ENCODE assay signal across 8 mouse cellular contexts in the genomic region with DNA sequence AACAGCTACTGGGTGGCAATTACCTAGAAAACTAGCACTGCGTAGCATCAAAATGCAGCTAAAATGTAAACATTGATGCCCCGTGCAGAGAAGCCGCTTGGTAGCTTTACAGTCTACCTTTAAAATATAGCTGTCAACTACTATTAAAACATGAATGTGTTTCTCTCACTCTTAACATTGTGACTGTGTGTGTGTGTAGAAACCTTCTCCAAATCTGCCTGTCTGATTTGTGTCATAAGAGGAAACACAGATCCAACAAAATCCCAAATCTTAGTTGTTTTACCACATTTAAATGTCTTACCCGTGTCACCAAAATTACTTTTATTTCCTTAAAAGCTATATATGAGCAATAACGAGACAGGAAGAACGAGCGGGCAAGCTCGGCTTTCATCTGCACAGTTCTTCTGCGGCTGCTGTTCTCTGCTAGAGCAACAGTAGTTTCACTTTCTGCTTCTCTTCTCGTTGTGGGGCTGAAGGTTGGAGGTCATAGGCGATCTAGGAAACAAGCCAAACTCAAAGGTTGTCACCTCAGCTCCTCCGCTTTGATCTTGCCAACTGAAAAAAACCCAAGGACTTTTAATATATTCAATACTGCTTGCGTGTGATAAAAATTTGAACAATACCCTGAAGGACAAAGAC. TPM values are rescaled to one million over a fixed set of nuclear protein-coding genes. Genes with fewer than 3 reads are reported as not detected.
DNase-seq lines count a peak whose midpoint lies in the region; ATAC-seq and TF ChIP-seq lines count a peak whose summit lies in the region.

No protein-coding gene starts in this region.

- no peak for TF ChIP-seq CTCF in MEL (IDR thresholded peaks at IDR 0.05 in 2 of 3, conservative IDR thresholded peaks at IDR 0.05 in 1 of 3; ENCODE audit: control insufficient read depth in 1 of 3, insufficient read depth in 1 of 3, low read depth in 2 of 3, low read length in 3 of 3, poor library complexity in 1 of 3, severe bottlenecking in 1 of 3)

- no peaks in the 10 kb centered on the region for H3K9me3 ChIP-seq in erythroblast, embryonic 14.5 days (ENCODE audit: control insufficient read depth, low read length)
- H3K9me3 ChIP-seq in MEL (replicated peaks; ENCODE audit: insufficient read depth, low read length): no peaks in the 10 kb centered on the region
- no peaks in the 10 kb centered on the region for H3K9me3 ChIP-seq in limb, embryonic 15.5 days

- ATAC-seq in erythroblast, adult 5-6 weeks (replicated peaks; ENCODE audit: low FRiP score, poor library complexity, severe bottlenecking): no peak
- ATAC-seq in limb, embryonic 15.5 days (ENCODE audit: insufficient number of reproducible peaks, low FRiP score, low TSS enrichment, low read depth): no peak

- peaks cover 9% of the 10 kb centered on the region for H3K27me3 ChIP-seq in erythroblast, embryonic 14.5 days (ENCODE audit: control insufficient read depth)
- H3K27me3 ChIP-seq in MEL (ENCODE audit: control insufficient read depth in 1 of 2, insufficient read depth in 2 of 2, low read length in 2 of 2): no peaks in the 10 kb centered on the region; a peak in 1 of 4 replicates
- H3K27me3 ChIP-seq in limb, embryonic 15.5 days: 0 out of 2 replicates have a peak, but pooled peaks cover 7% of the 10 kb centered on the region

- H3K4me2 ChIP-seq in limb, embryonic 15.5 days: peak overlapping the region; percentile 34

- peak overlapping the region; percentile 25; the same call in 1 of the 2 replicates for H3K9ac ChIP-seq in MEL (ENCODE audit: control insufficient read depth, low read depth, low read length, poor library complexity, severe bottlenecking)
- no peak overlapping the region for H3K9ac ChIP-seq in limb, embryonic 15.5 days

- DNase-seq in MEL (ENCODE audit: low read depth, low spot score): peak; percentile 42
- peak; percentile 57 to 62 for DNase-seq in heart, postnatal 10 days
- DNase-seq in naive thymus-derived CD4-positive, alpha-beta T cell, adult 2 months (ENCODE audit: low read depth): peak; percentile 90
- no peak for DNase-seq in right cerebral cortex, postnatal 36 days (ENCODE audit: low spot score in 2 of 2)
- no peak for DNase-seq in layer of hippocampus, adult 9-10 months (ENCODE audit: low spot score)

- H3K4me3 ChIP-seq in erythroblast, embryonic 14.5 days (replicated peaks): peak overlapping the region; percentile 6
- H3K4me3 ChIP-seq in MEL (ENCODE audit: control insufficient read depth in 1 of 2, insufficient read depth in 1 of 2, low read depth in 2 of 2, low read length in 2 of 2): peak overlapping the region; percentile 59 to 69
- peak overlapping the region; percentile 22 for H3K4me3 ChIP-seq in limb, embryonic 15.5 days

- intact Hi-C loops in heart, postnatal 10 days (cut with DNase I): no loop called here

- H3K36me3 ChIP-seq in erythroblast, embryonic 14.5 days (ENCODE audit: control insufficient read depth): no peaks in the 10 kb centered on the region
- H3K36me3 ChIP-seq in MEL (ENCODE audit: control insufficient read depth in 1 of 2, insufficient read depth in 2 of 2, low read length in 2 of 2): no peaks in the 10 kb centered on the region
- no peaks in the 10 kb centered on the region for H3K36me3 ChIP-seq in limb, embryonic 15.5 days

- no peak for TF ChIP-seq RAD21 in MEL (IDR thresholded peaks at IDR 0.05; ENCODE audit: low read depth, low read length)

- 30% methylated on average over 13 of the region's 13 CpGs for WGBS in limb, embryonic 15.5 days

- H3K27ac ChIP-seq in MEL (ENCODE audit: control insufficient read depth, low read depth, low read length): no peak overlapping the region
- H3K27ac ChIP-seq in limb, embryonic 15.5 days: no peak overlapping the region

- no peak for TF ChIP-seq EP300 in MEL (IDR thresholded peaks at IDR 0.05; ENCODE audit: low read depth in 1 of 2, low read length in 2 of 2)

- H3K79me2 ChIP-seq in MEL (ENCODE audit: control insufficient read depth, insufficient read depth, low read length, poor library complexity): no peaks in the 10 kb centered on the region

- no peaks in the 10 kb centered on the region for H3K4me1 ChIP-seq in erythroblast, embryonic 14.5 days (ENCODE audit: control insufficient read depth)
- H3K4me1 ChIP-seq in MEL (ENCODE audit: control insufficient read depth in 1 of 2, insufficient read depth in 2 of 2, low read length in 2 of 2): no peaks in the 10 kb centered on the region; a peak in 1 of 4 replicates
- H3K4me1 ChIP-seq in limb, embryonic 15.5 days: peaks cover 37% of the 10 kb centered on the region

- no peak for TF ChIP-seq POLR2A in MEL (IDR thresholded peaks at IDR 0.05; ENCODE audit: control insufficient read depth in 1 of 2, insufficient read depth in 1 of 2, low read depth in 1 of 2, low read length in 2 of 2, poor library complexity in 1 of 2)

TF ChIP-seq in MEL, 35 proteins besides CTCF, POLR2A, EP300 and RAD21:
- TF ChIP-seq ZC3H11A (IDR thresholded peaks at IDR 0.05; ENCODE audit: low read depth, low read length) (no peak), NELFE (IDR thresholded peaks at IDR 0.05; ENCODE audit: low read depth, low read length) (no peak), HCFC1 (IDR thresholded peaks at IDR 0.05; ENCODE audit: low read depth, low read length) (no peak), POLR2AphosphoS2 (IDR thresholded peaks at IDR 0.05; ENCODE audit: low read length) (no peak), GATA1 (IDR thresholded peaks at IDR 0.05; ENCODE audit: low read depth, low read length) (no peak), SIN3A (IDR thresholded peaks at IDR 0.05; ENCODE audit: low read length) (no peak), TBP (IDR thresholded peaks at IDR 0.05; ENCODE audit: low read depth, low read length) (no peak), POLR2AphosphoS5 (IDR thresholded peaks at IDR 0.05; ENCODE audit: borderline replicate concordance, low read depth, low read length) (no peak), USF2 (IDR thresholded peaks at IDR 0.05; ENCODE audit: borderline replicate concordance in 1 of 2, insufficient read depth in 1 of 2, low read depth in 1 of 2, low read length in 2 of 2) (no peak), ZNF384 (IDR thresholded peaks at IDR 0.05; ENCODE audit: low read depth, low read length) (no peak), JUND (IDR thresholded peaks at IDR 0.05; ENCODE audit: low read depth, low read length) (no peak), ETS1 (IDR thresholded peaks at IDR 0.05; ENCODE audit: low read depth, low read length) (no peak), MYB (IDR thresholded peaks at IDR 0.05; ENCODE audit: low read depth, low read length) (no peak), RCOR1 (IDR thresholded peaks at IDR 0.05; ENCODE audit: low read depth, low read length) (no peak), TCF12 (IDR thresholded peaks at IDR 0.05; ENCODE audit: low read depth, low read length) (no peak), MEF2A (IDR thresholded peaks at IDR 0.05; ENCODE audit: extremely low read depth, insufficient replicate concordance, low read depth, low read length, poor library complexity, severe bottlenecking) (no peak)

RNA-seq across cellular contexts. Expression of a gene that starts 2.1 kb away (rescaled TPM):
- polyA plus RNA-seq in erythroblast, embryonic 14.5 days (2012): not detected in 2 replicates
- not detected in 2 replicates for total RNA-seq in erythroblast, adult 5-6 weeks (2015; ENCODE audit: low replicate concordance)
- total RNA-seq in erythroblast, adult 5-6 weeks (2017; ENCODE audit: low replicate concordance): 0.28 TPM in 1 of 2 replicates, not detected in the other
- total RNA-seq in MEL (2012; rRNA removed): 0.08 TPM in 1 of 2 replicates, not detected in the other
- polyA plus RNA-seq in MEL (2012; ENCODE audit: insufficient read depth in 1 of 2, insufficient read length in 2 of 2, low read depth in 1 of 2, low replicate concordance in 2 of 2, missing spikeins in 1 of 2): under 1 TPM in 1 of 2 experiments, not detected in 1; 0.03 TPM
- 1 to 10 TPM; 3.6 TPM for total RNA-seq in heart, postnatal 10 days (2021)
- polyA plus RNA-seq in limb, embryonic 15.5 days (2015; fragmentation: Nextera tagmentation; extraction: Ambion mirVana): 1.3 and 1.5 TPM in 2 replicates

Comparison
In these comparisons a context has a peak if more than half of its experiments do, and no peak if none do; other contexts are left out.
1. H3K4me3 ChIP-seq: peak in every context shown above with its lines; median percentile 64 in MEL; 22 in limb, embryonic 15.5 days; 6 in erythroblast, embryonic 14.5 days.
2. DNase-seq: peak in MEL (single experiment), heart, postnatal 10 days (2 of 2) and naive thymus-derived CD4-positive, alpha-beta T cell, adult 2 months (single experiment); none in right cerebral cortex, postnatal 36 days (0 of 2) and layer of hippocampus, adult 9-10 months (single experiment).